Mouse (Mus musculus) retina, embryonic 14.5 days (tissue): ENCODE data around the gene Gm49416.
"Not testable (repeated sequence)": the region's sequence is repeated elsewhere in the genome, so short reads cannot be mapped to it uniquely, and the experiment has no call there.

Source experiments
- DNase-seq: peaks from one replicate; pipeline ENCODE4 v3.0.0-alpha.2; 2015; ENCODE audit warnings: low spot score

The Gm49416 gene

DNA sequence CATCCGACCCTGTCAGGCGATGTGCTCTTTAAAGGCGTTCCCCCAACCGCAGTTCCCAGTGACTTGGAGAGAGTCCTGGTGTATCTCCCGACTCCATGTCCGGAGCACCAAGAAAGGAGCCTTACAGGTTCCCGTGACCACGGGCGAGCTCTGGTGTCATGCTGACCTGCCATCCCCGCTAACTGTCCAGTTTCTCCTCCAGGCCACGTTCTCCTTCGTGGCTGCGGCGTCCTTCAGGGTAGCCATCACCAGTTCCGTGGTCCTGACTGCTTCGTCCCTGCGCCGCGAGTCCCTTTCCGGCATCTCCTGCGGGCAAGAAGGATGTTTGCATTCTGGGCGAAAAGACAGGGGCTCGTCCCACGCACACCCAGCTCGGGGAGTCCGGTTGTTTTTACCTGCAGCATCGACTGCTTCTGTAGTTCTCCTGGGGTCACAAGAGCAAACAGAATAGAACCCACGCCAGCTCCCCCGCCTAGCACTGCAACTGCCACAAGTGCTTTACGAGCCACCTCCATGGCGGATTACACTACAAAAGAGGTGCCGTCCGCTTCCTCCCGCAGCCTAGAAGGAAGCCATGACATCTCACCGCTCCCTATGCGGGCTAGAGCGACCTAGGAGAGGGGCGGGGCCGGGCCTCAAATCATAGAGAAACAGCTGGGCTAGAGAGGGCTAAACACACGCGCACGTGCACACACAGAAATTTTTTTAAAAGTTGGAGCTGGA lies 8.3 kb upstream of the Gm49416 start, which contains the start of gene Uqcc3:
Uqcc3 (minus strand) TSS at position 613 of the 723 bp plus-strand sequence.
- peak; percentile 92 for DNase-seq

DNA sequence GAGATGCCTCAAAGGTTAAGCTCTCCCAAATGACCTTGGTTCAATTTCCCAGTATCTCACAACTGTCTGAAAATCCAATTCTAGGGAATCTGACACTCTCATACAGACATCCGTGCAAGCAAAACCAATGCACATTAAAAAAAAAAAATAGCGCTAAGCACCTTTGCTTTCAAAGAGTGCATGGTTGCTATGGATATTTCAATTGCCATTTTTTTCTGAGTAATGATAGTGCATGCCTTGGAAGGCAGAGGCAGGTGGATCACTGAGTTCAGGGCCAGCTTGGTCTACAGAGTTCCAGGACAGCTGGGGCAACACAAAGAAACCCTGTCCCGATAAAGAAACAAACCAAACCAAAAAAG lies 7.7 kb upstream of the Gm49416 start:
- DNase-seq: no peak

DNA sequence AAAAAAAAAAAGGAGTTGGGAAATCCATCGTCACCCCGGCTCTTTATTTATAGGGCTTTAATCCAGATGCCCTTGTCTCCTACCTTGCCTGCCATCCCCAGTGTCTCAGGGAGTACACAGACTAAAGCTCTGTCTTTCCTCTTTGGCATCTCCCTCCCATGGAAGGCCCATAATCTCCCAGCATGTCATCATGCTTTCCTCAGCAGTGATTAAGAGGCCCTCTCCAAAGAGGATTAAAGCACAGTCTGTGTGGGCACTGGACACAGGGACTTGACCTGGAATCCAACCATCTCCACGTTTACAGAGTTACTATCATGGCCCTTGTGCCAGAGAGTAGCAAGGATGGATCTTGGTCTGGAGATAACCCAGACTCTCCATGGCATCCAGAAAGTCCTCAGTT lies 5.1 kb upstream of the Gm49416 start, which contains the start of the genes Lbhd1 and Gm49403:
Lbhd1 (plus strand) TSS at position 117 of the 400 bp plus-strand sequence.
Gm49403 (plus strand) TSS at position 315 of the 400 bp plus-strand sequence.
- no peak for DNase-seq

DNA sequence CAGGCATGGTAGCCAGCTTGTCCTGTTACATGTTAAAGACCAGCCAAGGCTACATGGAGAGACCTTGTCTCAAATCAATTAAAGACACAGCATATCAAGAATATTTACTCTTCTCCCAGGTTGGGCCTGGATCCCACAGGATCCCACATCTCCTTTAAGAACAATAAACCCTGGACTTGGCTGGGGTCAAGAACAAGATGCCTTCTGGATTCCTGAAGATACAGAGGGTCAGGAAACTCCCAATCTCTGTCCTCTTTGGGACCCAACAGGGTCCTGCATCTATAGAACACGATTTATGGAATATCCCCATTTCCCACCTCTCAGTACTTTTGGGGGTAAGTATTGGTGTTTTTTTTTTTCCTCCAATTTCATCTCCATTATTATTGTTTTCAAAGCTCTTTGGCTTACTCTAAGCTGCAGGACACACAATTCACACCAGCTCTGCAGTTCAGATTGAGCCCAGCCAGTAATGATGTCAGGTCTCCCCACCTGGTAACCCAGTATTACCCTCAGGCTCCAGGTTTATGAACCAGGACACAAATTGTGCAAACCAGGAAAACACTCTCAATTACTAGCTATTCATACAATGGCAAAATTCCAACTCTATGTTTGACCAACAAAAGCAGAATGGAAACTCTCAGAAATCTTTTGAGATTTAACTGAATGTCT lies 1.7 kb upstream of the Gm49416 start:
- DNase-seq: no peak

DNA sequence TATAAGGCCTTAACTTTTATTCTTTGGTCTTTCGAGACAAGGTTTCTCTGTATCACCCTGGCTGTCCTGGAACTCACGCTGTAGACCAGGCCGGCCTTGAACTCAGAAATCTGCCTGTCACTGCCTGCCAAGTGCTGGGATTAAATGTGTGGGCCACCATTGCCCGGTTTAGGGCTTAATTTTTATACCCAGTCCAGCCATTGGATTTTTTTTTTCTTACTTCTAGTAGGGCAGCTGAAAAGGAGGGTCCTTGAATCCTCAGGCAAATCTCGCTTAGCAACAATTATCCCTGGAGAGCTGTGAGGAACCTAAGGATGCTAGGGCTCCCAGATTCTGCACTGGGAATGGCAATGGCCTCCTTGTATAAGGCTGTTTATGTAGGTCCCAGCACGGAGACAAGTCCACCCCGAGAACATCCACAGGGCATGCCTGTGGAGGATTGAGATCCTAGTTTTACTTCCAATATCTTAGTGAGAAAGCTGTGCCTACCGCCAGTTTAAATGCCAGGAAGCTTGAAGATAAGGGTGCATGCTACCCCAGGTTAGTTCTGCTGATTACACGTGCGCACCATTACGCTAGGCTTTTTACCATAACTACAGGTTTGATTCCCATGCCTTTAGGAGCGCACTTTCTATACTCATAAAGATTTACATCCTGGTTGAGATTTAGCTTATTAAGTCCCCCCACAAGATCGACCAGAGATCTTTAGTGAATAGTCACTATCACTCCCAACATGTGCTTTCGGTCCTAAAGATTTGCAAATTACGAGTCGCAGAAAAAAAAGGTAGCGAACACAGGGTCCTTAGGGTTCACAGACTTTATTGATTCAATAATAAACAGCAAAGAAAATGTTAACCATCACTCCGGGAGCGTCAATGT lies 902 bp upstream of the Gm49416 start:
- DNase-seq: no peak

DNA sequence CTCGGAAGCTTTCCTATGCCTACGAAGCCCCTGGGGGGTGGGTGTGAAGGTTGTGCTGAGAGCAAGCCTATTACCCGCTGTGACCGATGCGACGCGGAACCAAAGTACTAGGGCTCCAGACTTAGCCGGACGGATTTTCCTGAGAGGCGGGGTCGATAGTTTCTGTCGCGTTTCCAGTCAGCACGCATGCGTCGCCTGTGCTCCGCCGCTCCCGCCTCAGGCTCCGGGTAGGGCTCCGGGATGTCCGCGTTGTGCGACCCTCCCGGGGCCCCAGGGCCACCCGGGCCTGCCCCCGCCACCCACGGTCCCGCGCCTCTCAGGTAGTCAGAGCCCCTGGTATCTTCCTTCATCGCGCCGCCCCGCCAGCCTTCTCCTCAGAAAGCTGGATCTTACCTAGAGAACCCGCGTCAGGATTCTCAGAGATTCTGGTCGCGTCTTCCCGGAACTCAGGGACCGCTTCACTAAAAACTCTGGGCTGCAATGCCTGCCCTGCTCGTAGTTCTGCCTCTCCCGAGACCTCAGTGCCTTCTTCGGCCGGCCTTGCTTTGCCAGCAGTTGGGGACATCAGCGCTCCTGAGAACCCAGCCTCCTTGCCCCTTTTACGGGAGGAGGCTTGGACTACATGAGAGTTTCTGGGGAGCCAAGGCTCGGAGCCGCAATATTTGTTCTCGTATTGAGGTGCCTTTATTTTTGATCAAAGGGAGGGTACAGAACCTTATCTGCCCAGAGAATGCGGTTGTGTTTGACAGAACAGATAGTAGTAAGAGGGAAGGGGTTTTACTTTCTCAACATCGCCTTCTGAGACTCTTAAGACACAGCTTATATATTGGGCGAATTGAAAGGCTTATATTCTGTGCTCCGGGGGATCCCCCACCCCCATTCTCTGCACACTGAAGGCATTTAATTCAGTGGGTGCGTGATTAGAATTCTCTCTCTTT lies 4.4 kb downstream of the Gm49416 start, which contains the start of gene Ints5:
Ints5 (plus strand) TSS at position 177 of the 938 bp plus-strand sequence.
- DNase-seq: peak; percentile 93

DNA sequence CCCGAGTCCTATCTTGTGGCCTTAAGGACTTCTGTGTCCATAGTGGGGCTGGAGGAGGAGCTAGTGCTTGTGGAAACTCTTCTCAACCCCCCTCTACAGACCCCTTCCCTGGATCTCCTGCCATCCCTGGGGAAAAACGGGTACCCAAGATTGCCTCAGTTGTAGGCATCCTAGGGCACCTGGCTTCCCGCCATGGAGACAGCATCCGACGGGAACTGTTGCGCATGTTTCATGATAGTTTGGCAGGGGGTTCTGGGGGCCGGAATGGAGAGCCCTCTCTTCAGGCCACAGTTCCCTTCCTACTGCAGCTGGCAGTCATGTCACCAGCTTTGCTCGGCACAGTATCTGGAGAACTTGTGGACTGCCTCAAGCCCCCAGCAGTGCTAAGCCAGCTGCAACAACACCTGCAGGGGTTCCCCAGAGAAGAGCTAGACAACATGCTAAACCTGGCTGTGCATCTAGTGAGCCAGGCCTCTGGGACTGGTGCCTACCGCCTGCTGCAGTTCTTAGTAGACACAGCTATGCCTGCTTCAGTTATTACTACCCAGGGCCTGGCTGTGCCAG lies 6.8 kb downstream of the Gm49416 start:
- no peak for DNase-seq

DNA sequence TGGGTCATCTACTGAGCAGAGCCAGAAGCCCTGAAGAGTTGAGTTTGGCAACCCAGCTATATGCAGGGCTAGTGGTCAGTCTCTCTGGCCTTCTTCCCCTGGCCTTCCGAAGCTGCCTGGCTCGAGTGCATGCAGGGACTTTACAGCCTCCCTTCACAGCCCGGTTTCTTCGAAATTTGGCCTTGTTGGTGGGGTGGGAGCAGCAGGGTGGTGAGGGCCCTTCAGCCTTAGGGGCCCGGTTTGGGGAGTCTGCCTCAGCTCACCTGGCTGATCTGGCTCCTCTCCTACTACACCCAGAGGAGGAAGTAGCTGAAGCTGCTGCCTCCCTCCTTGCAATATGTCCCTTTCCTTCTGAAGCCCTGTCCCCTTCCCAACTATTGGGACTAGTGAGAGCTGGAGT lies 7.5 kb downstream of the Gm49416 start:
- not testable (repeated sequence) for DNase-seq

DNA sequence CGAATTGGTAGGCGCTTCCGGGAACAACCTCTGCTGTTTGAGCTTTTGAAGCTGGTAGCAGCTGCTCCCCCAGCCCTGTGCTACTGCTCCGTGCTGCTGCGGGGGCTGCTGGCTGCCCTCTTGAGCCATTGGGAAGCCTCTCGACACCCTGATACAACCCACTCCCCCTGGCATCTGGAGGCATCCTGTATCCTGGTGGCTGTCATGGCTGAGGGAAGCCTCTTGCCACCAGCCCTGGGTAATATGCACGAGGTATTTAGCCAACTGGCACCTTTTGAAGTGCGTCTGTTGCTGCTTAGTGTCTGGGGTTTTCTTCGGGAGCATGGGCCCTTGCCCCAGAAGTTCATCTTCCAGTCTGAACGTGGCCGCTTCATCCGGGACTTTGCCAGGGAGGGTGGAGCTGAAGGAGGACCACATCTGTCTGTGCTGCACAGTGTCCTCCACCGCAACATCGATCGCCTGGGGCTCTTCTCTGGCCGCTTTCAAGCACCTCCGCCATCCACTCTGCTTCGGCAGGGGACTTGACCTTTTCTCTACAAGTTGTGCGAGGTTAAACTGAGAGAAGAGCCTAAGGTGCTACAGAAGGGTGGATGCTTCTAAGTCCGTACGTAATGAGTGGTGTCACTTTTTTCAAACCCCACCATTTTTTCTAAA lies 8.6 kb downstream of the Gm49416 start:
- DNase-seq: peak; percentile 41

DNA sequence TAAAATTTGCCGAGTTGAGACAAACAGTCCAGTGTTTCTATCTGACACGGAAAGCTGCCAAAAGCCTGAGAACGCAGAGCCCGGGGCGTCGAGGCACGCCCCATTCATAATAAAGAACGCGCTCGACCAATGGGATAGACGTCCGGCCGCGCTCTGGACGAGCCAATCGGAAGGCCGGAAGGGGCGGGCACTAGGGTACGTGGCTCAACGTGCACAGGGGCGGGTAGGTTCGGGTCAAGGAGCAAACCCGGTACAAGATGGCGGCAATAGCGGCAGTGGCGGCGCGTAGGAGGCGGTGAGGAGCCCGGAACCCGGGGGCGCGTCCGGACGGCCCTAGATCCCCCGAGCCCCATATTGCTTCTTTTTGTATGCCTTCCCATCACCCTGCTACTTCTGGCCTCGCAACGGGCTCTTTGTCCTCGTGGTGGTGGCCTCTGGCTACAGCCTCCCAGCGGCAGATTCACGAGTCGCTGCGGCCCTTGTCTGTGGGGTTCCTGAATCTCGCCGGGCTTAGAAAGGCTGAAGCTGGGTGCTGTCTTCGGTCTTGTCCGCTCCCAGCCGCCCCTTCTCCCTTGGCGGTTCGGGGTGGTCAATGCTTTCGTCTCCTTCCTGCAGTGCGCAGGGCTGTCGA lies 9.3 kb downstream of the Gm49416 start, which contains the start of gene Ganab:
Ganab (plus strand) TSS at position 207 of the 631 bp plus-strand sequence.
- DNase-seq: peak; percentile 98

DNA sequence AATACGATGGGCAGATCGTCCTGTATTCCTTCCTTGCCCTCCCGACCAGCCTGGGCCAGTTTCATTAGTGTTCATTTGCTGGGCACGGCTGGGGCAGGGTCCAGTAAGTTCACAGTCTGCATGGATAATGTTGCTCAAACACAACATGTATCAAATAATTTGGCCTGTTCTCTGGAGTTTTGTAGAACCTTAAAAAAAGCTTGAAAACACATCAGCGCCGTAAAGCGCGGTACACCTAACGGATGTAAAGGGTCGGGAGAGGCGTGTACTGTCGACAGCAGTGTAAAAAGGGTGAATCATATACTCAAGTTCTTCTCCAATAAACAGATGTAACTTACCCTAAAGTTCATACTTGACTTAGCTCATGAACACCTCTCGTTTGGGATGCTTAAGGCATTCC lies 9.8 kb downstream of the Gm49416 start:
- DNase-seq: no peak

DNA sequence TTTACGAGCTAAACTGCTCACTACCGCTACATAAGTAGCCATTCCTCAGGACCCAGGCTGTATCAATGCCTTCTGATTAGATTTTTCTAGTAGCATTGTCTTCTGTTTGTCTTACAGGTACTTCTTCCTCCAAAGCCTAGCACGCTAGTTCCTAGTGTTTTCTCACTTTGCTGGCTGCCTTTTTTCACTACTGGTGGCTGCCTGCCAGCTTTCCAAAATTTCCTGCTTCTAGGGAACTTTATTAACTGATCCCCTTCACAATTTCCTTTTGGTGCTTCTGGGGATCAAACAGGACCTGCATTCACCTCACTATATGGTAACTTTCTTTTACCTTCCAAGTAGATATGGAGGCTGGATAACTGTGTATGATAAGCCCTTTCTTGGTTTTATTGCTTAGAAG lies 10.4 kb downstream of the Gm49416 start:
- DNase-seq: no peak

DNA sequence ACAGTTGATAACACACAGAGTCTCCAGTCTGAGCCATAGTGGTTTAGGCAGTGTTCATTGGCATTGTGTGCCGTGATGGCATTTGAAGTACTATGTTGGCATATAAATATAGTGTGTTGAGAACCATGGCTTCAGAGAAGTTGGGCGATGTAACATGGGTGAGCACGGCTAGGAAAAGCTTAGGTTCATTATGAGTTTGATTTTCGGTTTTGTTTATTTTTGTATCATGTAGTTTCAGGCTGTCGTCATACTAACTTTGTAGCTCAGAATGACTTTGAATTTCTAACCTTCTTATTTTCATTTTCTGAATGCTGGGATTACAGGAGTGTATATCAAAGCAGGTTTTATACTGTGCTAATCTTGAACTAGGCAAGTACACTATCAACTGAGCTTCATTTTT lies 14.7 kb downstream of the Gm49416 start:
- DNase-seq: no peak

DNA sequence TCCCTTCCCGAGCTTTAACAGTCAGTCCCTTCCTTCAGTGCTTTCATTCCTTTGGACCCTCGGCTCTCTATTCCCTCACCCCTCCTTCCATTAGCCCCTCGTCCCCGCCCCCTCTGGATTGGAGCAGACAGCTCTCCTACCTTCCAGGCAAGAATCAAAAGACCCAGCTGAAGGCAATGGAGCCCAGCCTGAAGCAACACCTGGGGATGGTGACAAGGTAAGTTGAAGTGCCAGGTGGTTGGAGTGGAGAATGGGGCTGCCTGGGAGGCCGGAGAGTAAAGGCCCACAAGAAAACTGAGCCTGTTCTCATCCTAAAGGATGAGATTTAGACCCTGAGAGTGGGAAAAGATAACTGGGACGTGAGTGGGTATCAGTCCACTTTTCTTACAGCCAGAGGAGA lies 19.8 kb downstream of the Gm49416 start:
- DNase-seq: no peak

DNA sequence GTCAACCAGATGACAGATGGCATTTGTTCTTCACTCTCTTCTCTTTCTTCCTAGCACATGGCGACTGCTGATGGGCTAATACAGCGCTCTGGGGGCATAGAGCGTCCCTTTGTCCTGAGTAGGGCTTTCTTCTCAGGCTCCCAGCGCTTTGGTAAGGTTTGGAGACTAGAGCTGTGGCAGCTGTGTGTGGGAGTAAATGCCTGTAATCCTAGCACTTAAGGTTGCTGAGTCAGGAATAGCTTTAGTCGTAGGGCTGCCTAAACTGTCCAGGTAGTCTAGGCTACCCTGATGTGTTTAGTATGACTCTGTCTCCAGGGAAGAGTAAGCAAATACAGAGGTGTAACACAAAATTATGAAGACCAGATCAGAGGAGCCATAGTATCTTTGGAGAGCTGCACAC lies 23.1 kb downstream of the Gm49416 start:
- DNase-seq: no peak

DNA sequence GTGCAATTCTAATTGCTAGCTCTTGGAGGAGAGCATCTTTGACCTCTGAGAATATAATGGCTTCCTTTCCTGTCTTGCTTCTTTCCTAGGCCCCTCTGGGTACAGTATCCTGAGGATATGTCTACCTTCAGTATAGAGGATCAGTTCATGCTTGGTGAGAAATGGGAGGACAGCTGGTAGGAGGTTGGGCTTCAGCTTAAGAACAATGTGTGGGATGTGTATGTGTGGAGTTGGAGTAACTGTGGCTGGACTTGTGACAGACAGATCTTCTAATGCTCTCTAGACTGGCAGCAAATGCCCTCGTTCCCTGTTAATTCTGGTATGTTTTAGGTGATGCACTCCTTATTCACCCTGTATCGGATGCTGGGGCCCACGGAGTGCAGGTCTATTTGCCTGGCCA lies 25.5 kb downstream of the Gm49416 start:
- no peak for DNase-seq

DNA sequence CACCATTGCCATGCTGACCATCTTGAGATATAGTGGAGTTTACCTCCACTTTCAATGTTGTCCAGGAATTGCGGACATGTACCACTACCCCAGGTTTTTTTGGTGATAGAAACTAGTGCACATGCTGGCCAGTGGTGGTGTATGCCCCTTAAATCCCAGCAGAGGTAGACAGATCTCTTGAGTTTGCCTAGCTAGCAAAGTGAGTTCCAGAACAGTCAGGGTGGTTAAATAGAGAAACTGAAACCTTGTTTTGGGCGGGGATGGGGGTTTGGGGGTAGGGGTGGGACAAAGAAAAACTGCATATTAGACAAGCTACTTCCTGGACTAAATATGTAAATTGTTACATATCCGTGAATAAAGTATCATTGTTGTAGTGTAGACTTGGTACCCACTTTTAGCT lies 30.3 kb downstream of the Gm49416 start:
- no peak for DNase-seq

DNA sequence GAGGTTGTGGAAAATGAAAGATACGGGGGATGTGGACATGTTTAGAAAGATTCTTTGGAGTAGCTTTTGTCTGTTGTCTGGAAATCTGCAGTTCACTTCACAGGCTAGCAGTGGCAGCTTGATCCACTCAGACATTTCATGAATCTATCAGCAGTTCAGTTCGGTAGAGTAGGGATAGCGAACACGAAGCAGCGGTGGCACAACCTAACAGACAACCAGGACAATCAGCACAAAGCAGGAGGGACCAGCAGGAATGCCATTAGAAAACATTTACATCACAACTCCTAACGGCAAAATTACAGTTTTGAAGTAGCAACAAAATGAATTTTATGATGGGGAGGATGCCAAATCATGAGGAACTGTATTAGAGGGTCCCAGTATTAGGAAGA lies 31.0 kb downstream of the Gm49416 start:
- DNase-seq: no peak

DNA sequence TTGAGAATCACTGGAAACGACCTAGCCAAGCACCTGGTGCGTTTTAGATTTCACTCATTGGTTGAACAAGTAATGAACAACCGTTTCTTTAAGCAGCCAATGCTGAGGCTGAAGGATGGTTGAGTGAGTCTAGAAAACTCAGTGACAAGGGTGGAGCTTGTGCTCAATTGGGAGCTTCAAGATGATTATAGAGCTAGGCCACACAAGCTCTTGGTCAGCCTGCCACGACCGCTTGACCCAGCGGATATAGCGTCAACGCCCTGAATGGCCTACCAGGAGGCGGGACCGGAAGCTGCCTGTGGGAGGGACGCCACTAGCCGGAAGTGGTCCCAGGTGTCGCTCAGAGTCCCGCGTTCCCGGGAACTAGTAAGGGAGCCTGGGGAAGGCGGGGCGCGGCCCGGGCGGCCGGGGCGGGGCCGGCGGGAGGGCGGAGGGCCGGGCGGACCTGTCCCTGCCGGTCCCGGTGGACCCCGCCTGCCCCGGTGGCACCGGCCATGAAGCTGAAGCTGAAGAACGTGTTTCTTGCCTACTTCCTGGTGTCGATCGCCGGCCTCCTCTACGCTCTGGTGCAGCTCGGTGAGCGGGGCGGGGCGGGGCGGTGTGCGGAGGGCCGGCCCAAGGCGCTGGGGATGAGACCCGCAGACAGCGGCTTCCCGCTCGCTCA lies 31.5 kb downstream of the Gm49416 start, which contains the start of gene B3gat3:
B3gat3 (plus strand) TSS at position 302 of the 664 bp plus-strand sequence.
- DNase-seq: peak; percentile 96
